Mouse (Mus musculus) urinary bladder, postnatal 10 days (tissue): Measurements from ENCODE around the gene Ccdc42.
A peak's percentile ranks its signal among the peaks of the same experiment; 100 is the strongest.

Source experiments
- DNase-seq: peaks from one replicate; pipeline ENCODE4 v3.0.0; 2022; ENCODE audit warnings: low spot score

The Ccdc42 gene

DNA sequence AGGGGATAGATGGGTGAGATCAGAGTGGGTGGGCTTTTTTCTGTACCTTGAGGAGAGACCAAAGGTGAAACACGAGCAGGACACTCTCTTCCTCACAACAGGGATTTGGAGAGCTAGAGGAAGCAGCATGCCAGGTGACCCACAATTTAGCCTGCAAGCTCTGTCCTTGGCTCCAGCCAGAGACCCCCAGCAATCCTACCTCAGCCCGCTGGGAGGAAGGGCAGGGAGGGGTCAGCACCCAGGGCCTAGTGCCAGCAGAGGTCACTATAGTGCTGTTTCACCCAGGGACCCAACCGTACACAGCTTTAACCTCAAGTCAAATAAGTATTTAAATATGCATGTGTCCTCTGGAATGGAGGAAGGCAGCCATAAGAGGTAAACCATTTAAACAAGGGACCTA, 931 bp upstream of the Ccdc42 start:
- no peak for DNase-seq

GRCm38 (mm10) chr11:68589055-68589809, 2.4 kb downstream of the Ccdc42 start:
- DNase-seq = peak; percentile 41

DNA sequence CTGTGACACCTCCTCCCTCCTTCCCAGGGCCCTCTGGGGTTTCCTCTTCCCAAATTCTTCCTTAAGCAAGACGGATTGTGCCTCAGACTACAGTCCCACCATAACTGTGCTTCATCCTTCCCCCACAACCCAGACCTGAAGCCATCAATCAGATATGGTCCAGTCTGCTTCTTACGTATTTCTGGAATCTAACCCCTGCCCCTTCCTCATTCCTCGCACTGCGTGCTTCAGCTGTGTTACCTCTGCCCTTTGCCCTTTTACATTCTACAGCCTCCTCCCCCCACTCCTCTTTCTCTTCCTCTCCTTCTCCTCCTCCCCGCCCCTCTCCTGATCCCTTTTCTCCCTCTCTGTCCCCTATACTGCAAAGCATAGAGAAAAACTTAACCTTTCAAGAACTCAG, 4.9 kb downstream of the Ccdc42 start:
- DNase-seq = no peak

GRCm38 (mm10) chr11:68593247-68593646, 6.4 kb downstream of the Ccdc42 start:
- DNase-seq = no peak

DNA sequence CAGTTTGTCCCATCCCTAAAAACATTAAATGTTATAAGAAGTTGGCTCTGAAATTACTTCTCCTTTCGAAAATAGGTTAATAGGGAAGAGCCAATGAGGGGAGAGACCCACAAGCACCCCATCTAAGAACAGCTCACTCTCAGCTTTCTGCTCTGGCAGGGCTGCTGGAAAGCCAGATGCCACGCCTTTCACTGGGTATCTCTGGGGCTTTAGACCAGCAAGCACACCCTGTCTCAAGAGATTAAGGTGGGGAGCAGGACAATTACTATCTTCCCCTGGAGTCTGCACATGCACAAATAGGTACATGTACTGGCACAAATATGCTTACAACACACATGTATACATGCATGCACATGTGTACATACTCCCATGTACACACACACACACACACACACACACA, 11.1 kb downstream of the Ccdc42 start:
- no peak for DNase-seq

DNA sequence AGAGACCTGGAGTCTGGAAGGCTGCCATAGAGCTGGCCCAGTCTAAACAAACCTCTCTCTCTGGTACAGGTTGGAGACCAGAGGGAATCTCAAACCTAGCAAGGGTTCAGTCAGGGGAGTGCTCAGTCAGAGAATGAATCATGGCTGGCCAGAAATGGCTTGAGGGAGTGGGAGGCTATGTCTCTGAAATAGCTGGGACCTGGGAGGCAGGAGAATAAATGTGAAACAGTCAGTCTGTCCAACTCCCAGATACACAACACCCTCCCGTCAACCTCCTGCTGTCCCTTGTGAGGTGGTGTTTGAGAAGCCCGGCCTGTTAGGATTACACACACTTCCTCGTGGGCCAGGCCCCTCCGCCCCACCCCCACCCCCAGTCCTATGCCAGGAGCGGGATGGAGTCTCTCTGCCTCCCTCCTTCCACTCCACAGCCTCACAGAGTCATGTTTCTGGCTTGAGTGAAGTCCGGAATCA, 13.8 kb downstream of the Ccdc42 start:
- no peak for DNase-seq

- DNase-seq = no peak
These were observed 14.7 kb downstream of the Ccdc42 start for GRCm38 (mm10) chr11:68601486-68601991.

DNA sequence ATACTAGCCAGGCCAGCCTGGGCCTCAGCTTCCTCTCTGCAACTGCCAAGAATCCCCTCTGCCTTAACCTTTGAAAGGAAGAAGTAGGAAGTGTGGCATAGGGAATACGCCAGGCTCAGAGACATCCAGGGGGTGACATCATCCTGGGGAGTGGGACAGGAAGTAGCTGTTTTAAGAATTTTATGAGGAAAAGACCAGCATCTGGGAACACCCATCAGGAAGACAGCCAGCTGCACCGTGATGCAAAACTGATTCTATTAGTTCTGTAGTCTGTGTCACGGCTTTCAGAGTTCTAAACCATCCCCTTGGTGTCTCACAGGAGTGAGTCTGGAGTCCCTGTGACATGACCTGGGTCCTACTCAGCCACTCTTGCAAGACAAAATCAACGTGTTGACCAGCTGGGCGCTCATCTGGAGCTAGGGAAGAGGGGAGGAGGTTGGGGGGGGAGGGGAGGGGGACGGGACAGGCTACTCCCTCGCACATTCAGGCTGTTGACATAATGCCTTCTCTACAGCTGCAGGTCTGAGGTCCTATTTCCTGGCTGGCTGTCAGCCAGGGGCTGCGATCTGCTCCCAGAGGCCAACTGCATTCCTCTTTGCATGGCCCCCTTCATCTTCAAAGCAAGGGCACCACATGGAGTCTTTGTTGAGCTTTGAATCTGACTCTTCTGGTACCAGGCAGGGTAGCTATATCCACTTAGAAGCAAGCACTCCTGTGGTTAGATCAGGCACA, 15.5 kb downstream of the Ccdc42 start:
- DNase-seq = no peak

GRCm38 (mm10) chr11:68607046-68607445, 20.2 kb downstream of the Ccdc42 start:
- no peak for DNase-seq

GRCm38 (mm10) chr11:68609910-68610566, 23.2 kb downstream of the Ccdc42 start:
- DNase-seq = no peak

GRCm38 (mm10) chr11:68610567-68610947, 23.7 kb downstream of the Ccdc42 start:
- DNase-seq = no peak

- no peak for DNase-seq
These were observed 26.4 kb downstream of the Ccdc42 start for GRCm38 (mm10) chr11:68613071-68613711.

DNA sequence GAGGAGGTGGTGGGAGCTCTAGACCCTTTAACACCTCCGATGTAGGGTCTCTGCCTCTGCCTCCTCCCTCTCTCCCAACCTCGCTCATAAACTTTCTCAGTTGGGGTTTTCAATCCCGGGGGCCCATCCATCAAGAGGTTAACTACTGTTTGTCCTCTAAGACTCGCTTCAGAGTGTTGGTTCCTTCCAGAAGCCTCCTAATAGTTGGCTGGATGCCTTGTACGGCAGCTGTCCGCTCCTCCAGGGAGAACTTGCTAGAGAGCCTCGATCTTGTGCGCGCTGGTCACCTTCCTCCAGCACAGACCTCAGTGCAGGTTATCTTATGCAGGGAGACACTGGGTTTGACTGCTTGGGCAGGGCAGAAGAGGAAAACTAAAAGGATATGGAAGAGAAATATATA, 35.9 kb downstream of the Ccdc42 start:
- DNase-seq = no peak

DNA sequence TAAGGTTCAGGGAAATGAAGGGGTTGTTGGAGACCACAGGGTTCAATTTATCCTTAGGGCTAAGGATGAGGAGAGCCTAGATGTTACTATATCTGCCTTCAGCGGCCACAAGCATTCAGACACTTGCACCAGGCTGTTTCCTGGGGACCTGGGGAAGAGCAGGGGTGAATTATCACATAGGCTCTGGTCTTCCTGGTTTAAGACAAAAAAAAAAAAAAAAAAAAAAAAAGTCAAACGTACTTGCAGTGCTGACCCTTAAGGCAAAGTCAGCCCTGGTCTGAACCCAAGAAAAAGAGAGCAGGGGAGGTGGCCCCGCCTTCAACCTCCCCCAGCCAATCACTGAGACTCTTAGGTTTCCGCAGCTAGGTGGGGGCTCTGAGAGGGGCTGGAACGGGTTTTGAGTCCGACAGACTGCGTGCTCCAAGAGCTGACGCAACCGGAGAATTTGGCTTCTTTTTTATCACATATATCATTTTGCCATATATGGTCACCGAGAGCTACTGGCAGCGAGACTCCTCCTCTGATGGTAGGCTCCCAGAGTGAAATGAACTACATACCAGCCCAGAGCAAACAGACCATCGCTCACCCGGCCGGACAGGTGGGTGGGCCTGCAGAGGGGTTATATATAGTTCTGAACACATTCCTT, 36.5 kb downstream of the Ccdc42 start:
- no peak for DNase-seq

DNA sequence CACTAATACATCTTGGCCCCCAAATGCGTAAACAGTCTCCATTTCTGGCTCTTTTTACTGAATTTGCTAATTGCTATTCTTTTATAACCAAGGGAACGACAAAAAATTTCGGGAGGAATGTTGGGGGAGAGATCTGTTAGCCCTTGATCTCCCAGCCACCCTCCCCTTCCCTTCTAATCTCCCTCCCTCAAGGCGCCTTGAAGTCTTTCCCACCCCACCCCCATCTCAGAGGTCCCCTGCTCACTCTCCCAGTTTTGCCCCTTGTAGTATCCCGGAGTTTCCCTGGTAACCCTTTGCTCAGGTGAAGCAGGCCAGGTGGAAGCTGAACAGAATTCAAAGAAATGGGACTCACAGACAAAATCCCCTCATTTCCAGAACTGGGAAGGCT, 37.0 kb downstream of the Ccdc42 start:
- no peak for DNase-seq

GRCm38 (mm10) chr11:68631611-68632316, 44.9 kb downstream of the Ccdc42 start:
- DNase-seq = no peak

DNA sequence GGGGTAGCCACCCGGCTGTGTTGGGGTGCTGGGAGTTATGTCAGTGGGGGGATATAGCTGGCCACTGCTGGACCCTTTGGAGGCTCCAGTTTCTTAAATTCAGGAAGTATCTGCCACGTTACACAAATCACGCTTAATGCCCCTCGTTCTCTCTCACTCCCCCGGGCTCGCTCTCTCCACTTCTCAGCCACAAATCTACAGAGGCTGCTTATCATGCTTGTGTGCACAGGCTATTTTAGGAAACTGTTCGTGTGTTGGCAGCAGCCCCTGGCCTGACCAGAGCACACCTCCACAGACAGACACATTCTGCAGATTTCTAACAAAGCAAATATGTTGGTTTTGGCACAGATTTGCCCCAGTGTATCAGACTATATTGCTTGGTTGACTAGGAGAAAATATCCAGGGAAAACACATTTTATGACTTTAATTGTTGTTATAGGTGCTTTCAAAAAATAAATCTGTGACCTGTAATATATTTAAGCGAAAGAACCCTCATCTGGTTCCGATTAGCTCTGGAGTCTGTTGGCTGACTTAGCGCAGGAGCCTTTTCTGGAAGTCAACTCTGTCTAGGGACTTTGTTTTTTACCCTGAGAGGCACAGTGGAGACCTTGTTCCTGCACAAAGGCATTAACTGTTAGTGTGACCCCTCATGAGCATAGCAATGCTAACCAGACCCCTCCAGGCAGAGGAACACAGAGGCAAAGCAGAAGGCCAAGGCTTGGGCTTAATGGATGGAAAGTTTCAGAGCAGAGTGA, 51.2 kb downstream of the Ccdc42 start:
- DNase-seq = no peak

- DNase-seq = no peak
These were observed 54.5 kb downstream of the Ccdc42 start for GRCm38 (mm10) chr11:68641361-68641760.

DNA sequence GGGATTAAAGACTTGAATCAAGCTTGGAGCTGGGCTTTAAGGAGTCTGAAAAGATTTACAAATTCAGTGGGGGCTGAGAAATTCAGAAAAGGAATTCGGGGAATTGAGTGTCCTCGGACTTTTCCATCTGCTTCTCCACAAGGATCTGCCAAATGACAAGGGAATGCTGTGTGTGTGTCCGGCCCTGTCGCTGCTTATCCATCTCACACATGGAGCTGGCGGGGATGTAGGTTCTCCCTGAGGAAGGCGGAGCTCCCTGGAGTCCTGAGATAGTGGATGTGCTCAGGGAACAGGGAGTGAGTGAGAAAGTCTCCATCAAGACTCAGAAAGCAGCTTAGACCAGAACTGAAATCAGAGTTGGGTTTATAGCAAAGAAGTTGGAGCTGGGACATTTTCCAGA, 58.0 kb downstream of the Ccdc42 start:
- DNase-seq = no peak
